Mouse (Mus musculus) E14TG2a.4 (cell line): ENCODE measurements around the gene Srrm3.

Source experiments
- CTCF ChIP-seq: conservative IDR thresholded peaks from 2 replicates; pipeline ENCODE4 v1.5.1; 2014; ENCODE audit warnings: low read length
- NANOG ChIP-seq: IDR thresholded peaks from 2 replicates; pipeline ENCODE4 v1.6.1; 2014; ENCODE audit warnings: borderline replicate concordance, low read length, mixed read lengths

DNA sequence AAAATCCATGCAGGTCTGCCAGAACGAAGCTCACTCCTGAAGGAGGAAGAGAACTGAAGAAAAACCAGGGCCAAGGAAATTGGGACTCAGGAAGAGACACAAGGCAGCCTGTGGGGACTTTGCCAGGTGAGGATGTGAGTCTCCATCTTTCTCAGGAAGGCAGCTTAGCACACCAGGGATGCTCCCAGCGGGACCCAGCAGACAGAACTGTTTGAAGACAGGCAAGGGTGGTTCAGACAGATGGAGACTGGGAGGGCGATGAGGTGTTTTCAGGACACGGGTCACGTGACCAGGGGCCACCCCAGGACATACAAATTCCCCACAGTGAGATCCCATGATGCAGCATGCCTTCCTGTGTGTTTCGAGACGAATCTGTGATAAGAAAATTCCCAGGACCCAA, 11.8 kb downstream of the Srrm3 start:
- no peak for TF ChIP-seq NANOG
- no peak for TF ChIP-seq CTCF
